Mouse (Mus musculus): ENCODE data around the gene Rftn1.

- TF ChIP-seq CTCF (IDR thresholded peaks at IDR 0.05; ENCODE audit: low read depth, low read length) (no peak), EP300 (IDR thresholded peaks at IDR 0.05; ENCODE audit: insufficient read depth, low read depth, low read length) (no peak)
These were observed 63.9 kb downstream of the Rftn1 start for GRCm38 (mm10) chr17:50126545-50126944.
